Mouse (Mus musculus): ENCODE measurements around the gene Mrps26.

- peak; percentile 76 for TF ChIP-seq CTCF (IDR thresholded peaks at IDR 0.05; ENCODE audit: low read depth)
- no peak for TF ChIP-seq EP300 (optimal IDR thresholded peaks at IDR 0.05)
Observed at GRCm38 (mm10) chr2:130578148-130578547, 14.6 kb downstream of the Mrps26 start.
